Mouse (Mus musculus) cerebellum, adult 9-11 months (tissue): Measurements from ENCODE around the gene Rasgrp1.

Experiments used
- DNase-seq: peaks from one replicate; pipeline ENCODE4 v3.0.0; 2022

The Rasgrp1 gene

GRCm38 (mm10) chr2:117241953-117242352, 100.8 kb downstream of the Rasgrp1 start:
- DNase-seq: no peak

- DNase-seq: peak; percentile 54
Measured at GRCm38 (mm10) chr2:117231257-117231656, 111.5 kb downstream of the Rasgrp1 start.

GRCm38 (mm10) chr2:117230261-117230660, 112.5 kb downstream of the Rasgrp1 start:
- no peak for DNase-seq
